ENCODE assay signal across 20 mouse cellular contexts in genomic region chr13:10449502-10449901, GRCm38 (mm10).
"Had no signal": no experiment of that assay in that cellular context is flagged by ENCODE, and none has a peak within 500 bp of the region (broad histone marks: within the 10 kb centered on the region; RNA-seq: fewer than 3 reads in every experiment).

No protein-coding gene starts in this region.

- H3K9ac ChIP-seq: liver, postnatal 0 days; lung, embryonic 15.5 days; midbrain, embryonic 13.5 days; midbrain, embryonic 15.5 days; neural tube, embryonic 12.5 days had no signal

- H3K36me3 ChIP-seq: lung, embryonic 15.5 days; midbrain, embryonic 13.5 days; midbrain, embryonic 15.5 days; neural tube, embryonic 12.5 days had no signal

- H3K4me3 ChIP-seq: lung, embryonic 15.5 days; megakaryocyte, embryonic 14.5 days; midbrain, embryonic 13.5 days; midbrain, embryonic 15.5 days; neural tube, embryonic 12.5 days had no signal

- H3K9me3 ChIP-seq: lung, embryonic 15.5 days; megakaryocyte, embryonic 14.5 days; midbrain, embryonic 13.5 days; midbrain, embryonic 15.5 days; neural tube, embryonic 12.5 days had no signal

- H3K4me2 ChIP-seq: lung, embryonic 15.5 days; midbrain, embryonic 11.5 days; midbrain, embryonic 13.5 days; midbrain, embryonic 15.5 days; neural tube, embryonic 12.5 days had no signal

- DNase-seq: liver, postnatal 0 days; lung, adult 2 months; lung, postnatal 14 days; lung, postnatal 36 days; retina, postnatal 1 day; right cerebral cortex, adult 18-20 months; right cerebral cortex, postnatal 25 days; right cerebral cortex, postnatal 4 days; spleen, adult 18-20 months; thymus, adult 2 months; thymus, postnatal 25 days; thymus, postnatal 4 days had no signal

- H3K27ac ChIP-seq: lung, embryonic 15.5 days; macrophage; midbrain, embryonic 13.5 days; midbrain, embryonic 15.5 days; neural tube, embryonic 12.5 days had no signal

- H3K27me3 ChIP-seq: lung, embryonic 15.5 days; megakaryocyte, embryonic 14.5 days; midbrain, embryonic 13.5 days; midbrain, embryonic 15.5 days; neural tube, embryonic 12.5 days had no signal

- ATAC-seq: liver, postnatal 0 days; lung, postnatal 0 days; midbrain, embryonic 13.5 days; midbrain, embryonic 15.5 days had no signal

- H3K4me1 ChIP-seq: lung, embryonic 15.5 days; megakaryocyte, embryonic 14.5 days; midbrain, embryonic 13.5 days; midbrain, embryonic 15.5 days; neural tube, embryonic 12.5 days had no signal
